Mouse (Mus musculus) forebrain, embryonic 15.5 days (tissue): ENCODE results near the gene Ttll13. TPM values are rescaled to one million over a fixed set of nuclear protein-coding genes. Genes with fewer than 3 reads are reported as not detected.

Source experiments
- ATAC-seq: fragments of 200-750 bp; cut with Nextera tagmentation; replicated peaks from 2 replicates; pipeline ENCODE4 v1.8.0; 2017; ENCODE audit warnings: mild to moderate bottlenecking, moderate TSS enrichment, moderate library complexity
- H3K27ac ChIP-seq: fragments of 300-500 bp; sonication (generic); replicated peaks from 2 replicates; pipeline ENCODE4 v1.5.1; 2015; ENCODE audit warnings: mild to moderate bottlenecking, inconsistent platforms
- H3K27me3 ChIP-seq: fragments of 300-500 bp; sonication (generic); 2 replicates; pipeline ENCODE4 v1.6.1; 2015; ENCODE audit warnings: inconsistent platforms
- H3K36me3 ChIP-seq: fragments of 300-500 bp; sonication (generic); 2 replicates; pipeline ENCODE4 v1.6.1; 2015; ENCODE audit warnings: mild to moderate bottlenecking, inconsistent platforms
- H3K4me1 ChIP-seq: fragments of 300-500 bp; sonication (generic); 2 replicates; pipeline ENCODE4 v1.6.1; 2015; ENCODE audit warnings: inconsistent platforms
- H3K4me2 ChIP-seq: fragments of 300-500 bp; sonication (generic); replicated peaks from 2 replicates; pipeline ENCODE4 v1.6.1; 2015; ENCODE audit warnings: mild to moderate bottlenecking, inconsistent platforms
- H3K4me3 ChIP-seq: fragments of 300-500 bp; sonication (generic); 2 replicates; pipeline ENCODE4 v1.5.1; 2015; ENCODE audit warnings: mild to moderate bottlenecking, inconsistent platforms
- H3K9ac ChIP-seq: fragments of 300-500 bp; sonication (generic); replicated peaks from 2 replicates; pipeline ENCODE4 v1.6.1; 2015; ENCODE audit warnings: mild to moderate bottlenecking, inconsistent platforms
- H3K9me3 ChIP-seq: fragments of 300-500 bp; sonication (generic); 2 replicates; pipeline ENCODE4 v1.6.1; 2016; ENCODE audit warnings: inconsistent platforms
- WGBS: fragments of 180-500 bp; shearing (Covaris S2); methylation state at CpG from one replicate; pipeline ENCODE4 v1.1.7; 2015; ENCODE audit warnings: mixed read lengths; 5-methylcytosine and 5-hydroxymethylcytosine counted together
- polyA plus RNA-seq: library from polyadenylated mRNA; unstranded; fragments of >200 nt; fragmentation: Nextera tagmentation; extraction: Ambion mirVana; gene quantifications from 2 replicates; pipeline ENCODE4 v1.2.1, GENCODE M21; 2015

Ttll13 gene
- polyA plus RNA-seq, 1 experiment from 2014 or later = 1.1 TPM

DNA sequence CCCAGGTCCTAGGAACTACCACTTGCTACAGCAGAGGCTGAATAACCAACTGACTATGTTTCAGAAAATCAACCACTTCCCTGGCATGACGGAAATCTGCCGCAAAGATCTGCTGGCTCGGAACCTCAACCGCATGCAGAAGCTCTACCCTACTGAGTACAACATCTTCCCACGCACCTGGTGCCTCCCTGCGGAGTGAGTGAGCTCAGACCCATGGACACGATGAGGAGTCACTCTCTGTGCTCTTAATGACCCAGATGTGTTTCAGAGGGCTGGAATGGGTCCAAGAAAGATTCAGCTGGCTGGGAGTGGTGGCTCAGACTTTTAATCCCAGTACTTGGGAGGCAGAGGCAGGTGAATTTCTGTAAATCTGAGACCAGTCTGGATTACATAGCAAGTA lies 6.3 kb downstream of the Ttll13 start:
- 80% methylated on average over 7 of the region's 7 CpGs for WGBS
- Histone ChIP-seq H3K9me3 (no peaks in the 10 kb centered on the region), H3K9ac (no peak overlapping the region), H3K4me2 (no peak overlapping the region), H3K4me1 (no peaks in the 10 kb centered on the region), H3K36me3 (no peaks in the 10 kb centered on the region), H3K27me3 (no peaks in the 10 kb centered on the region), H3K4me3 (no peak overlapping the region), H3K27ac (no peak overlapping the region)
- no peak for ATAC-seq

GRCm38 (mm10) chr7:80252886-80253285 lies 6.7 kb downstream of the Ttll13 start:
- ATAC-seq = no peak
- Histone ChIP-seq H3K9me3 (no peaks in the 10 kb centered on the region), H3K4me1 (no peaks in the 10 kb centered on the region), H3K4me3 (no peak overlapping the region), H3K9ac (no peak overlapping the region), H3K4me2 (no peak overlapping the region), H3K36me3 (no peaks in the 10 kb centered on the region), H3K27ac (no peak overlapping the region), H3K27me3 (peaks cover 4% of the 10 kb centered on the region)
- 86% methylated on average over 11 of the region's 11 CpGs for WGBS

DNA sequence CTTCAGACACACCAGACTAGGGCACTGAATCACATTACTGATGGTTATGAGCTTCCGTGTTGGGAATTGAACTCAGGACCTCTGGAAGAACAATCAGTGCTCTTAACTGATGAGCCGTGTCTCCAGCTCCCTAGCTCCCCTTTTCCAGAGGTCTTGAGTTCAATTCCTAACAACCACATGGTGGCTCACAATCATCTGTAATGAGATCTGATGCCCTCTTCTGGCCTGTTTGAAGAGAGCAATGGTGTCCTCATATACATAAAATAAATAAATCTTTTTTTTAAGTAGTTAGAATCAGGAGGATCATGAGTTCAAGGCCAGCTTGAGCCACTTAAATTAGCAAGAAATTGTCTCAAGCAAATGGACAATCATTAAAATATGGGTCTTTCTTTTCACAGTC lies 9.8 kb downstream of the Ttll13 start:
- Histone ChIP-seq H3K4me3 (no peak overlapping the region), H3K27ac (no peak overlapping the region), H3K27me3 (peaks cover 25% of the 10 kb centered on the region), H3K36me3 (no peaks in the 10 kb centered on the region), H3K4me2 (no peak overlapping the region), H3K9me3 (no peaks in the 10 kb centered on the region), H3K4me1 (peaks cover 5% of the 10 kb centered on the region), H3K9ac (no peak overlapping the region)
- WGBS = 80% methylated on average over 2 of the region's 2 CpGs
- ATAC-seq = no peak

- H3K27ac ChIP-seq = no peak overlapping the region
- ATAC-seq = no peak
- no peak overlapping the region for H3K9ac ChIP-seq
- peaks cover 25% of the 10 kb centered on the region for H3K27me3 ChIP-seq
- no peaks in the 10 kb centered on the region for H3K9me3 ChIP-seq
- H3K4me3 ChIP-seq = no peak overlapping the region
- no peak overlapping the region for H3K4me2 ChIP-seq
- WGBS = 65% methylated on average over 2 of the region's 2 CpGs
- peaks cover 15% of the 10 kb centered on the region for H3K4me1 ChIP-seq
- no peaks in the 10 kb centered on the region for H3K36me3 ChIP-seq
Measured at GRCm38 (mm10) chr7:80257706-80258105, 11.5 kb downstream of the Ttll13 start.

GRCm38 (mm10) chr7:80260625-80261371 lies 14.6 kb downstream of the Ttll13 start, which contains the start of gene Ngrn:
Gene Ngrn, plus strand, starts transcription at chr7:80261215.
- H3K27ac ChIP-seq = peak within 1 kb of the TSS; percentile 71
- no peaks in the 10 kb centered on the region for H3K9me3 ChIP-seq
- peak within 1 kb of the TSS; percentile 82 for H3K4me2 ChIP-seq
- ATAC-seq = peak; percentile 94
- H3K27me3 ChIP-seq = peaks cover 25% of the 10 kb centered on the region
- H3K4me3 ChIP-seq = peak within 1 kb of the TSS; percentile 63
- WGBS = 28% methylated on average over 40 of the region's 40 CpGs
- peak within 1 kb of the TSS; percentile 71 for H3K9ac ChIP-seq
- peaks cover 15% of the 10 kb centered on the region for H3K4me1 ChIP-seq
- H3K36me3 ChIP-seq = peaks cover 18% of the 10 kb centered on the region

GRCm38 (mm10) chr7:80261372-80261990 lies 15.3 kb downstream of the Ttll13 start:
- Histone ChIP-seq H3K9me3 (no peaks in the 10 kb centered on the region), H3K4me2 (peak overlapping the region; percentile 82), H3K36me3 (peaks cover 25% of the 10 kb centered on the region), H3K27ac (peak overlapping the region; percentile 71), H3K27me3 (peaks cover 25% of the 10 kb centered on the region), H3K9ac (peak overlapping the region; percentile 71), H3K4me1 (peaks cover 15% of the 10 kb centered on the region), H3K4me3 (peak overlapping the region; percentile 63)
- ATAC-seq = peak; percentile 64
- under 1% methylated on average over 32 of the region's 32 CpGs for WGBS

GRCm38 (mm10) chr7:80264606-80265005 lies 18.4 kb downstream of the Ttll13 start:
- Histone ChIP-seq H3K27me3 (peaks cover 5% of the 10 kb centered on the region), H3K4me3 (no peak overlapping the region), H3K4me2 (no peak overlapping the region), H3K27ac (no peak overlapping the region), H3K36me3 (peaks cover 32% of the 10 kb centered on the region), H3K9me3 (no peaks in the 10 kb centered on the region), H3K4me1 (peaks cover 24% of the 10 kb centered on the region), H3K9ac (no peak overlapping the region)
- 94% methylated on average over 12 of the region's 12 CpGs for WGBS
- ATAC-seq = no peak

DNA sequence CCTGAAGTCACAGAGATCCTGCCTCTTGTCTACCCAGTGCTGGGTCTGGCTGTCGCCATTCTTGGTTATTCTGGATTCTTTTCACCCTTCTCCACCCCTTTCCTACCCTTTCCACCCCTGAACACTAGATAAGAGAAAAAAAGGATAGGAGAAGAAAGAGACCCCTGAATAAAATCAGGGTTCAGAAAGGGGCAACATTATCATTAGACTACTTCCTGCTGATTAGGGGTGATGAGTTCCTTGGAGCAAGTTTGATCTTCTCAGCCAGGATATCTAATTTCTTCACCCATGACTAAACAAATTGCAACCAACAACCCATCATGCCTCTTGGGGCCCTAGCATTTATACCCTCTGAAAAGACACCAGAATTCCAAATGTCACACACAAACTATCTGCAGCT lies 21.6 kb downstream of the Ttll13 start:
- no peak for ATAC-seq
- H3K27me3 ChIP-seq = no peaks in the 10 kb centered on the region
- 79% methylated on average over 1 of the region's 1 CpGs for WGBS
- H3K9me3 ChIP-seq = no peaks in the 10 kb centered on the region
- H3K4me3 ChIP-seq = no peak overlapping the region
- H3K27ac ChIP-seq = no peak overlapping the region
- H3K36me3 ChIP-seq = peaks cover 36% of the 10 kb centered on the region
- no peak overlapping the region for H3K9ac ChIP-seq
- H3K4me1 ChIP-seq = peaks cover 28% of the 10 kb centered on the region
- H3K4me2 ChIP-seq = no peak overlapping the region

GRCm38 (mm10) chr7:80268897-80269750 lies 22.9 kb downstream of the Ttll13 start, which contains the start of gene Vps33b:
Gene Vps33b, plus strand, starts transcription at chr7:80269649.
- peak; percentile 91 for ATAC-seq
- peaks cover 48% of the 10 kb centered on the region for H3K36me3 ChIP-seq
- no peaks in the 10 kb centered on the region for H3K9me3 ChIP-seq
- peak within 1 kb of the TSS; percentile 68 for H3K4me3 ChIP-seq
- H3K9ac ChIP-seq = peak within 1 kb of the TSS; percentile 78
- peak within 1 kb of the TSS; percentile 76 for H3K27ac ChIP-seq
- H3K27me3 ChIP-seq = no peaks in the 10 kb centered on the region
- WGBS = 5% methylated on average over 21 of the region's 21 CpGs
- peak within 1 kb of the TSS; percentile 84 for H3K4me2 ChIP-seq
- peaks cover 28% of the 10 kb centered on the region for H3K4me1 ChIP-seq

DNA sequence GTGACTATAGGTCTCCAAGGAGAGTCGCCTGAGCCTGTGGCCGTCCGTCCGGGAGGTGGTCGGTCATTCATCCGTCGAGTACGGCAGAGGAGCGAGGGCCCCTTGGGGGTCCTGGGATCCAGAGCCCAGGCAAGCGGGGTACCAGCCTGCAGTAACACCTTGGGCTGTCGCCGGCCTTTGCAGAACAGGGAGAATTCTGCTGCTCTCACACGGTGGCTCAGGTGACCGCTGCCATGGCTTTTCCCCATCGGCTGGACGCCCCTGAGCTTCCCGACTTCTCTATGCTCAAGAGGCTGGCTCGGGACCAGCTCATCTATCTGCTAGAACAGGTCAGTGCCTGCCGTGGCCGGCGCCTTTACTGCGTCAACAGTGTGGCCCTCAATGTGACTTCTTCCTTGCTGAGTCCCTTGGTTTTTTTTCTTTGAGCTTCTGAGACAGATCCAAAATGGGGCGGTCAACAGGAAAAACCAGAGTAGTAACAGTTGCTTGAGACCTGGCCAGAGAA lies 23.6 kb downstream of the Ttll13 start:
- Histone ChIP-seq H3K4me1 (peaks cover 28% of the 10 kb centered on the region), H3K4me3 (peak overlapping the region; percentile 68), H3K9ac (peak overlapping the region; percentile 78), H3K36me3 (peaks cover 49% of the 10 kb centered on the region), H3K9me3 (peaks cover 6% of the 10 kb centered on the region; the same call in 1 of the 2 replicates), H3K27ac (peak overlapping the region; percentile 76), H3K27me3 (no peaks in the 10 kb centered on the region), H3K4me2 (peak overlapping the region; percentile 84)
- peak; percentile 88 for ATAC-seq
- WGBS = under 1% methylated on average over 23 of the region's 23 CpGs

DNA sequence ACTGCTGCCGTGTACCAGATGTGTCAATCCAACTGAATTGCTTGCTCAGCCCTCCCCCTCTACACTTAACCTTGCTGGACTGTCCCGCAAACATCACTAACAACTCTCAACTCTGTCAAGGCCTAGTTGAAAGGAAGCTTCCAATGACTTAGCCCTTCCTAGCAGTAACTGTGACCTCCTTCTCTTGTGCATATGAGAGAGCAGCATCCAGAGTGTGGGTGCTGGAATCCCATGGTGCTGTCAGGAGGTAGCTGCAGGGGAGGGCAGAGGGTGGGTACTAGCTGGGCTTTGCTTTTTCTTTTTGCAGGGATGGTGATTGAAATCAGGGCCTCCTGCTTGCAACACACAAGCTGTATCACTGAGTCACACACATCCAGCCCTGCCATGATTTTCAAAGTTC lies 27.3 kb downstream of the Ttll13 start:
- peaks cover 59% of the 10 kb centered on the region for H3K36me3 ChIP-seq
- no peak overlapping the region for H3K27ac ChIP-seq
- no peak overlapping the region for H3K9ac ChIP-seq
- no peak overlapping the region for H3K4me3 ChIP-seq
- H3K4me2 ChIP-seq = no peak overlapping the region
- WGBS = 94% methylated on average over 2 of the region's 2 CpGs
- H3K9me3 ChIP-seq = peaks cover 11% of the 10 kb centered on the region; the same call in 1 of the 2 replicates
- ATAC-seq = no peak
- H3K4me1 ChIP-seq = peaks cover 26% of the 10 kb centered on the region
- no peaks in the 10 kb centered on the region for H3K27me3 ChIP-seq
